Mouse (Mus musculus): ENCODE measurements around the gene Alkbh4.
"Not testable (repeated sequence)": the region's sequence is repeated elsewhere in the genome, so short reads cannot be mapped to it uniquely, and the experiment has no call there.

Gene Alkbh4

DNA sequence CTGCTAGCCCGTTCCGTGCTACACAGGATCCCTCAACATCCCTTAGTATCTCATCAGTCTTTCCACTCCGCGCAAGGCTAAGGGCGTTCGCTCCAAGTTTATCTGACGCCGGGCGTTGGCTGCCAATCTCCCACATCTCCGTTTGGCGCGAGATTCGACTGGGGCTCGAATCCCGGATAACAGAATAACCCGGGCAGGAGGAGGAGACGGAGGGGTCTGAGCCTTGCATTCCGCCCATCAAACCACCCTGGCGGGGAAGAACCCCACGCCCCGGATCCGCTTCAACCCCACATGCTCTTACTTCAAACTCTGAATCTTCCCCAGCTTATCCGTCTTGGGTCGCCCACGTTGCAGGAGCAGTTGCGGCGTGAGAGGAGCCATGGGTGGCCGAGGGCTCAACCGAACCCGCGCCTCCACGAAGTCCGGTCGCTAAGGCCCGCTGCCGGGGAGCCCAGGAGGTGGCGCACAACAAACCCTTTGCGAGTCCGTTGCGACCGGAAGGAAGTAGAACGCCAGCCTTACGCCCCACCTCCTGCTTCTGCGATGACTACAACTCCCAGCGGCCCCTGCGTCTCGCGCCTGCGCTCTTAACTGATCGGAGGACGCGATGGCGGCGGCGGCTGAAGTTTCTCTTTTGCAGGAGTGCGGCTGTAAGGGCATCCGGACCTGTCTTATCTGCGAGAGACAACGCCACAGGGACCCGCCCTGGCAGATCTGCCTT is at the start of gene Alkbh4, which contains the start of gene Lrwd1:
Gene Alkbh4, plus strand, starts transcription at position 576 of the 721 bp plus-strand sequence.
Gene Lrwd1, minus strand, starts transcription at position 504 of the 721 bp plus-strand sequence.
- peak; percentile 96 to 97 for DNase-seq

DNA sequence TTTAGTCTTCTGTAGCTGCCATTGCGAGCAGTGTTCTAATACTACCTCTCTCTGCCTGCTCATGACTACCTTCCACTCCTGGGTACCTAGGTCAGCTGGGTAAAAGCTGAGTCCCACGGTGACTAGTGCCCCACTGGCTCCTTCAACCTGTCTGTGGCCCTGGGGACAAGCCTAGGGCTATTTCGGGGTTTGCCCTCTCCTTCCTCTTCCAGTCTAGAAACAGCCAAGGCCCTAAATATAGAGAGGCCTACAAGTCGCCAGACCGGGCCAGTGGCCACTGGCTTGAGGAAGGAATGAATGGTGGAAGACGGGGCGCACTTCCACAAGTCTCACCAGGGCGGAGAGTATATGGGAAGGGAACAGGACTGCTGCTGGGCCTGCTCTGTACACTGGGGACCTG is 49.7 kb upstream of the Alkbh4 start:
- DNase-seq = no peak

DNA sequence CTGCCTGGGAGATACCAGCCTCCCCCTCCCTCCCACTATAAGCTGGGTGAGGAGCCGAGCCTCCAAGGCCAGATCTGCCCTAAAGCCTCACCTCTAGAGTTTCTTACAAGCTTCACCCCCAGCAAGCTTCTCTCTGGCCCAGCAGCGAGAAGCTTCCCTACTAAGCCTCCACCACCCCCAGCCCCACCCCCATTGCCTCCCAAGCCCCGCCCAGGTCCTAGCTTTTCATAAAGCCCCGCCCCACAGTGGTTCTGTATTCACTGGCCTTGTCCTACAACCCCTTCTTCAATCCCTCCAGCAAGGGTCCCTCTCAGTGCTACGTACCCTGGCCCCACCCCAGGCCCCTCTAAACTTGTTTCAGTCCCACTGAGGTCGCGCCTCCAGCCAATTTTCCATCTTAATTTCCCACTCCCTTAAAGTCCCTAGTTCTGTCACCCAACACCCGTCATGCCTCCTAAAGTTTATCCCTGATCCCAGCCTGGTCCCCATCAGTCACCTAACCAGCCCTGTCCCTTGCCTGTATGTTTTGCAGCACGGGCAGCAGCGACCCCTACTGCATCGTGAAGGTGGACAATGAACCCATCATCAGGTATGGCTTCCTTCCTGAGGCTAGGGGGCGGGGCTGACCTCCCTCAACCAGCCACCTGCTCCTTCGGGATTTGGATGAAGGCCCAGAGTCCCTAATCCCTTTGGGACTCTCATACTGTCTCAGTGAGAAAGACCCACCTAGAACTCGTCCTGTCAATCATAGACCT is 46.9 kb upstream of the Alkbh4 start:
- no peak for DNase-seq

DNA sequence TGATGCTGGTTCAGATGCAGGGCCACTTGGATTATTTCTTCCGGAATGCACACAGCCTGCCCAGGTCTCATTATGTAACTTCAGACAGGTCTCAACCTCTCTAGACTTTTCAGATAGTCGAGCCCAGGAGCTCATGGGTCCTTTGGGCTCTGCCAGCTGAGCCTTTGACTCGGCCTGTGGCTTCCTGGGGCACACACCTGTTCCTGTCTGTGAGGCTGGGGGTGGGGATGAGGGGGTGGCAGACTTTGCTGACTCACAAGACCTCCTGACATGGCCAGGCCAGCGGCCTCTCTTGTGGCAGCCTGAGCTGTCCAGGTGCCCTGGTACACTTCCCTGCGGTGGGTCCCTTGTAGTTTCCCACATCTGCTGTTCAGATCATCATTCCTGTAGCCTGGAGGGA is 44.0 kb upstream of the Alkbh4 start:
- DNase-seq = peak; percentile 45

DNA sequence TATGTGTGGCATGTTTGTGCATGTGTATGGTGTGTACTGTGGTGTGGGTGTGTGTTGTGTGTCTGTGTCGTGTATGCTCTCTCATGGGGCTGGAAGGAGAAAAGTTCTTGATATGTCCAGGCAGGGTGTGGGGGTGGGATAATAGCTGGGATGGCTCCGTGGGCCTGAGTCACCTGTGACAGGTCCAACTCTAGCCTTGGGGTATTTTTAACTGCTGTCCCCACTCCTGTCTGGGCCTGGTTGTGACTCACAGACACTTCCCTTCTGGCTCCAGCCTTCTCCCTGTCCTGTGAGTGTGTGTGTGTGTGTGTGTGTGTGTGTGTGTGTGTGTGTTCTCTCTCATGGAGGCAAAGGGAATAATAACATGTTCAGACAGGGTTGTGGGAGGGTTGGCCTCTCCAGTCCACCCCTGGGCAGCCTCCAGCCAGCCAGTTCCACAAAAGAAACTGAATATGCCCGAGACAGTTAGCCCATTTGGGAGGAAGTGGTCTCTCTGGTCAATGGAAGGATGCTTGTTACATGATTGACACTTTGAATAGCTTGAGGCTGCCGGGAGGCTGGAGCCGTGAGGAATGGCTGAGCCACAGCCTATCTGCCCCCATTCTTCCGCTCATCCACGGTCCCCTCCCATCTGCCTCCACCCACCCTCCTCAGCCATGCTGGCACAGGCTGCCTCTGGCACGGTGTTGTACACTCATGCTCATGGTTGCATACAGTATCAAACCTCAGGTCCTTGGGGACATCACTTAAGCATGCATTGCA is 41.5 kb upstream of the Alkbh4 start:
- DNase-seq = no peak

DNA sequence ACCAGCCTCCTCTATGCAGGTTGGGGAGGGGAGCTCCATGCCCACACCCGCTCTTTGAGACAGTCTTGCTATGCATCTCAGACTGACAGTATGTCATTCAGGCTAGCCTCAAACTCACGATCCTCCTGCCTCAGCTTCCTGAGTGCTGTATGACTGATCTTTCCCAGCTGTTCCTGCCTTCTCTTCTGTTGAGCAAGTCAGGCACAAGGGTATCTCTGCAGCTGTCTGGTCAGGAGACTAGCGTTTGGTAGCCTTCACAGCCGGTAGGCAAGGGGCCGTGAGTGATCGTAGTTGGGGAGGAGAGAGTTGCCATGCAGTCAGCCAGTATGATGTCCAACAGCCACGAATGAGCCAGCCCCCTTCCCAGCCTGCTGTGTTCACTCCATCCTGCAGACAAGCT is 40.9 kb upstream of the Alkbh4 start:
- no peak for DNase-seq

DNA sequence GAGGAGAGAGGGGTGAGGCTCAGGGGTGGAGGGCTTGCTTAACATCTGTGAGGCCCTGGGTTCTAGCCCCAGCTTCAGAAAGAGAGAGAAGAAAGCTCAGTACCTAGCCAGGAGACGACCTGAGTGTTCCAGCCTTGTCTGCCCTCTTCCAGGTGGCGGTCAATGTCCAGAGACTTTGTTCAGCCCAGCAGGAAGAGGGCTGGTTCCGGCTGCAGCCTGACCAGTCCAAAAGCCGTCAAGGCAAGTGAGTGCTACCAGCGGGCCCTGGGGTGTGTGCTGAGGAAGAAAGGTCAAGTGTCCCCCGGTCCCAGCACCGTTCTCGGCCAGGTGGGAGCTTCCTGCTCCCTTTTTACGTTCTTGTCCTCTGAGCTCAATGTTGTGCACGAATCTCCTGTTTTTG is 37.4 kb upstream of the Alkbh4 start:
- DNase-seq = no peak

DNA sequence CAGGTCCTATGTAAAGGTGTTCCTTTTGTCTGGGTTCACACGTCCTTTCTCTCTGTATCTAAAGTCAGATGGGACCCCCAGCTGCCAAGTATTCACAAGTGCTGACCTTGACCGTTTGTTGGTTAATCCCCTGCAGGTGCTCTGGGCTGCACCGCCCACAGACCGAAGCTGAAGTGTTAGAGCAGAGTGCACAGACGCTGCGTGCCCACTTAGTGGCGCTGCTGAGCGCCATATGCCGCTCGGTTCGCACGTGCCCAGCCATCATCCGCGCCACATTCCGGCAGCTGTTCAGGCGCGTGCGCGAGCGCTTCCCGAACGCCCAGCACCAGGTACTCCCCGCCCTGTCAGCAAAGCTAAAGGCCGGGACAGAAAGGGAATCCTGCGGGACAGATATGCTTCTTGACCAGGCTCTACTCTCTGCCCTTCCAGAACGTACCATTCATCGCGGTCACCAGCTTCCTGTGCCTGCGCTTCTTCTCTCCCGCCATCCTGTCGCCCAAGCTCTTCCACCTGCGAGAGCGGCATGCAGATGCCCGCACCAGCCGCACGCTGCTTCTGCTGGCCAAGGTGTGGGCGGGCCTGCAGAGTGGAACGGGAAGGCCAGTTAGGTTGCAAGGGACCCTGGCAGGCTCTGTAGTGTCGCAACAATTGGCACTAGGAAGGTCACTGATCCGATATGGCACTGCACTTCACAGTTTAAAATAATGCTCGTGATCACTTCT is 33.7 kb upstream of the Alkbh4 start:
- peak; percentile 39 to 60 for DNase-seq

DNA sequence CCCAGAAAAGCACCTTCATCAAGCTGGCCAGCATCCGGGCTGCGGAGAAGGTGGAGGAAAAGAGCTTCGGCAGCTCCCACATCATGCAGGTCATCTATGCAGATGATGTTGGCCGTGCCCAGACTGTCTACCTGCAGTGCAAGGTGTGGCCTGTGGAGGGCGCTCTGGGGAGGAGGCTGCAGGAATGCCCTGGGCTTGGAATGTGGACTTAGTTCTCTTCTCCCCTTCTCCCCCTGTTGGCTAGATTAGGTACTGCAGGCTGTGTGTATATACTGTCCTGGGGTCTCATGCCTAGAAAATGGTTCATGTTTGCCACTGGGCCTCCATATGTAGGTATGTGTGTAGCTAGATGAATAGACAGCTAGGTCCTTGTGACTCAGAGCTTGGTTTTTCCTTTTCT is 31.4 kb upstream of the Alkbh4 start:
- DNase-seq = no peak

DNA sequence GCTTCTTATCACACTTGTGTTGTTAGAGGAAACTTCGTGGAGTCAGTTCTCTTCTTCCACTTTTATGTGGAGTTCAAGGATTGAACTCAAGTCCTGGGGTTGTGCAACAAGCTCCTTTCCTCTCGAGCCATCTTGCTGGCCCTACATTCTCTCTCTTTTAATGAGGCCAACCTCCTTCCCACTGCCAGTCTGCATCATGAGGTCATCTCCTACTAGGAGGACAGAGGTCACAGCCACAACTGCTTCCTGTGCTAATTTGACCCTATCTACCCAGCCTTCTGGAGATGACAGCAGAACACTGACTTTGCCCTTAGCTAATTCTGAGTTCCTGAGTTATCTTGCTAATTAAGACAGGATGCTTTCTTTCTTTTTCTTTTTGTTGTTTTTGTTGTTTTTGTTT is 27.5 kb upstream of the Alkbh4 start:
- no peak for DNase-seq

DNA sequence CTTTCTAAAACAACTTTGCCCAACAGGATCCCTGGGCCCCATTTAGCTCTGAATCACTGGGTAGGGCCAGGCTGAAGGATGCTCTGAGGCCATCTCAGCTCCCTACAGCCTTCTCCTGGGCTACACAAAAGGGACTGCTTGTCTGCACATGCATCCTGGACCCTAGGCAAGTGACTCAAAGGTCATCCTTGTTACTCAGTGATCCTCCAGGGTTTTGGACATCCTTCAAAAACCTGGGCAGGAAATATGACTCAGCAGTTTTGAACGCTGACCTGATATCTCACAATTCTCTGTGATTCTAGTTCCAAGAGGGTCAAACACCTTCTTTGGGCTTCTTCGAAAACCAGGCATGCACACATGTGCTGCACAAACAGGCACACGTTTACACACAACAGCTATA is 26.9 kb upstream of the Alkbh4 start:
- DNase-seq = no peak

DNA sequence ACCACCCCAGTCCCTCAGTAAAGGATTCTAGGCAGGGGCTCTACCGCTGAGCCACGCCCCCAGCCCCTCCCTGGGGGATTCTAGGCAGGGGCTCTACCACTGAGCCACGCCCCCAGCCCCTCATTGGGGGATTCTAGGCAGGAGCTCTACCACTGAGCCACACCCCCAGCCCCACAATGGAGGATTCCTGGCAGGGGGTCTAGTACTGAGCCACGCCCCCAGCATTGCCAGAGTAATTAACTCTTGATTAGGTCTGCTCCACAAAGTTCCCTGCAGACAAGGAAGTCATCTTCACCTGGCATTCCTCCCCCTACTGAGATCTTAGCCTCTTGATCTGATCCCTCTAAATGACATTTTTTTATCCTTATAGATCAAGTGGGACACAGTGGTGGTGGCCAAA is 22.4 kb upstream of the Alkbh4 start:
- DNase-seq = not testable (repeated sequence)

DNA sequence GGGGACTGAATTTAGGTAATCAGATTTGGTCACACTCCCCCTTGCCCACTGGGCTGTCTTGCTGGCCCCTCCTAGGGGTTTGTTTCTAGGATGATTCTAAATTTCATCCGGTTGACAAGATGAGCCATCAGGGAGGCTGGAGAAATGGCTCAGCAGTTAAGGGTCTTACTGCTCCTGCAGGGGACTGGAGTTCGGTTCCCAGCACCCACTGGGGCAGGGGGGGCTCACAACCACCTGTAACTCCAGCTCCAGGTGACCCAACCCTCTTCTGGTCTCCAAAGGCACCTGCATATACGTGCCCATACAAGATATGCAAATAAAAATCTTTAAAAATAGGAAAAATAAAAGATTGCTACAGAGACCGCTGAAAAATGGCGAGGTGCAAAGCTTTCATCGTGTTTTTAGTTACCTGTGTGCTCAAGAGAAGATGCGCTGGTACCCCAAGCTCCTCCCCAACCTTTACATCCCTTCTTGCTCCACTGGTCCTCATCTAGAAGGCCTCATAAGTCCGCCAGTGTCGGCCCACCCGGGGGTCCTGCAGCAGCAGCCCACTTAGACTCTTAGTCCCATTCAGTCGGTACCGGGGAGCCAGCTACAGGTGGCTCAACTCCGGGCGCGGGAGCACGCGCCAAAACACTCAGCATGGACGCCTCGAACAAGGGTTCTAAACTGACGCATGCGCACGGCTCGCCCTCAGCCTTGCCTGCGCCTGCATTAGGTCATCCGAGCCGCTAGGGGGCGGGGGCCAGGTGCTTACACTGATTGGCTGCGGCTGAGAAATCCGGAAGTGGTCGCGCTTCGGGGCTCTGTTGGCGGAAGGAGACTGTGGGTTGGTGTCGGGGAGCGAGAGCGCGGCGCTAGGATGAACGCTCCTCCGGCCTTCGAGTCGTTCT is 19.8 kb upstream of the Alkbh4 start, which contains the start of gene Polr2j:
Gene Polr2j, plus strand, starts transcription at position 741 of the 893 bp plus-strand sequence.
- DNase-seq = peak; percentile 90

DNA sequence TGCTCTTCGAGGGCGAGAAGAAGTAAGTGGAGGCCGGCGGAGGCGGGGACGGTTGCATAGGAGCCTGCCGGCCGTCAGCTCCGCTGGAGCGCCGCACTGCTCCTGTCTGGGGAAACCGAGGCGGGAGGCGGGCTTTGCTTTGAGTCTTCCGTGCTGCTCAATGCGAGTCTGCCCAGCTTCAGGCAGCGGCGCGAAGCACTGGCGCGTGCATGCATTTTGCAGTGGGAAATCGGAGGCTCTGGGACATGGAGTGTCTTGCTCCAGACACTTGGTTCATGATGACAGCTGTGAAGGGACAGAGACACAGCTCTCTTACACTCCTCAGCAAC is 19.2 kb upstream of the Alkbh4 start:
- DNase-seq = no peak

DNA sequence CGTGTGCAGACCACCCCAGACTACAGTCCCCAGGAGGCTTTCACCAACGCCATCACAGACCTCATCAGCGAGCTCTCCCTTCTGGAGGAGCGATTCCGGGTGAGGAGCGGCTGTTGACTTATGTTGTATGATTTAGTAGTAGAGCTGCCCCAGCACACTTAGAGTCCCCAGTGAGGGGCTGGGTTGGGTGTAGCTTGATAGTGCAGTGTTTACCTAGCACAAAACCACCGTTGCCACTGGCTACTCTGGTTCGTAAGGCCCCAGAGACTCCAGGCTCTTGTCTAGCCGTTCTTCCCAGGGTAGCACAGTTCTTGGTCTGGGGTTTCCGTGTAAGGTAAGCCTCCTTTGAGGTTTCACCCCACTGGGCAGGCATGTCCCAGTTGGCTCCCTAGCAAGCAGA is 13.8 kb upstream of the Alkbh4 start:
- no peak for DNase-seq

DNA sequence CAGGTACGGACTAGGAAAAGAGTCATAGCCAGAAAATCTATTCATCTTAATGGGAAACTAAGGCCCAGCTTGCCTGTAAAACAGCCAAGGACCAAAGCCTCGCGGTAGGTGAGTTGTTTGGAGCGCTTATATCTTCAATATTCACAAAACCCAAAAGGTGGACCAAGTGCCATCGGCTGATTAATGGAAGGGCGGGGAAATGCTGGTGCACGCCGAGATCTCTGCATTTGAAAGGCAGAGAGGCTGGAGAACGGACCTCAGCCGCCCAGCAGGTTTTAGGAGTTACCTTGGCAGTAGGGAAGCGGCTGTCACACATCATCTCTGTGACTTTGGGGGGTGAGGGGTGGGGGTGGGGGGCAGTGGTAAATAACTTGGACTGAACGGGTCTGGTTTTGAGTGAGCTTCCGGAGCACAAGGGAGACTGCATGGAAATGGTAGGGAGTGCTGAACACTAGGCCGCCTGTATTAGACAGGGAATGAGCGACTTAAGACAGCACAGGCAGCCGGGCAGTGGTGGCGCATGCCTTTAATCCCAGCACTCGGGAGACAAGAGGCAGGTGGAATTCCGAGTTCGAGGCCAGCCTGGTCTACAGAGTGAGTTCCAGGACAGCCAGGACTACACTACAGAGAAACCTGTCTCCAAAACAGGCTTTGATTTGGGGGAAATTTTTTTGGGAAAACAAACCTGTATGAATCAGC is 495 bp downstream of the Alkbh4 start:
- no peak for DNase-seq

DNA sequence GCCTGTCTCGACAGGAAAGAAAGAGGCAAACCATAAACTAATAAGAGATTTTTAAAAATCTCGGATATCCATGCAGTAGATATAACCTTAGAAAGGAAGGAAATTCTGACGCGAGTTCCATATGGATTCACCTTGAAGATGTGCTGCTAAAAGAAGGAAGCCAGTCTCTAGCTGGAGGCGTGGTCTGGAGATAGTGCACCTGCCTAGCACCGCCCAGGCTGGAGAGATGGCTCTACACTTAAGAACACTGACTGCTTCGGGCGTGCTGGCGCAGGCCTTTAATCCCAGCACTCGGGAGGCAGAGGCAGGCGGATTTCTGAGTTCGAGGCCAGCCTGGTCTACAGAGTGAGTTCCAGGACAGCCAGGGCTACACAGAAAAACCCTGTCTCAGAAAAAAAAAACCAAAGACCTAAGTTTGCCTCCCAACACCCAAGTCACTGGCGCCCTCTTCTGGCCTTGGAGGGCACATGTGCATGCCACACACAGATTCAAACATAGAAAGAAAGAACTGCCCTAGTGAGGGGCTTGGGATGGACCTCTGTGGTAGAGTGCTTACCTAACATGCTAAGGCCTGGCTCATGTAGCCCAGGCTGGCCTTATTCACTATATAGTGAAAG is 1.8 kb downstream of the Alkbh4 start:
- peak in 1 of 2 experiments; percentile 45 for DNase-seq

DNA sequence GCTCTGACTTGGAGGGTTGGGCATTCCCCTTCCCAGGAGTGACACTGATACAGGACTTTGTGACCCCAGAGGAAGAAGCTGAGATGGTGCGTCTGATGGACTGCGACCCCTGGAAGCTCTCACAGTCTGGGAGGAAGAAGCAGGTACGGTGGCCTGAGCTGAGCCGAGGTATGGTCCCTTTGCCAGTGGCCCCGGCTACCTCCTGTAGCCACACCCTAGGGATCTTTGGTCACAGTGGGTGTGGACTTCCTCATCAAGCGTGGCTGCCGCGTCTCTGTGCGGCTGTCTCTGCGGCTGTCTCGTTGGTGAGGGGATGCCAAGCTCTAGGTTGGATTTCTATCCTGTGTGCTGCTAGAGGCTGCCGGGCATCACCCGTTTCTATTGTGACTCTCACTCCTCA is 3.4 kb downstream of the Alkbh4 start:
- DNase-seq = no peak

DNA sequence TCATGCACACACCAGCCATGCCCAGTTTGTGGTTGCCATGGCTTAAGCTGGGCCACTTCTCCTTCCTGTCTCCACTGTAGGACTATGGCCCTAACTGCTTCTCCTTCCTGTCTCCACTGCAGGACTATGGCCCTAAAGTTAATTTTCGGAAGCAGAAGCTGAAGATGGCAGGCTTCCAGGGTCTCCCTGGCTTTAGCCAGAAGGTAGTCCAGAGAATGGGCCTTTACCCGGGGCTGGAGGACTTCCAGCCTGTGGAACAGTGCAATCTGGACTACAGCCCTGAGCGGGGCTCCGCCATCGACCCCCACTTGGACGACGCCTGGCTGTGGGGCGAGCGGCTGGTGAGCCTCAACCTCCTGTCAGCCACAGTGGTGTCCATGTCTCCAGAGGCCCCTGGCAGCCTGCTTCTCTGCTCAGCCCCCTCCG is 4.1 kb downstream of the Alkbh4 start:
- no peak for DNase-seq

DNA sequence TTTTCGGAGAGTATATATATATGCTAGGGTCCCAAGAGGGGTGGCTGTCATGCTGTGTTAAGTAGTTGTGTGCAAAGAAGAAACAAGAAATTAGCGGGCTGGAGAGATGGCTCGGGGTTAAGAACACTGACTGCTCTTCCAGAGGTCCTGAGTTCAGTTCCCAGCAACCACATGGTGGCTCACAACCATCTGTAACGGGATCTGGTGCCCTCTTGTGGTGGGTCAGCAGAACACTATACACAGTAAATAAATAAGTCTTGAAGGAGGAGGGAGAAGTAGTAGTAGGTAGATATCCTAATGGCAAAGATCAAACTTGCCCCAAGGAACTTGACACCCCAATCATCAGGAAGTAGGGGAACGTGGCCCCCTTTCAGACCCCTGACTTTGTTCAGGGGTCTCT is 6.8 kb downstream of the Alkbh4 start:
- DNase-seq = no peak
